Mouse (Mus musculus): Measurements from ENCODE around the gene Rsrc2.
"Not testable (repeated sequence)": the region's sequence is repeated elsewhere in the genome, so short reads cannot be mapped to it uniquely, and the experiment has no call there.

GRCm38 (mm10) chr5:123723816-123724215 lies 25.4 kb downstream of the Rsrc2 start:
- not testable (repeated sequence) for TF ChIP-seq CTCF, POLR2A (IDR thresholded peaks at IDR 0.05; ENCODE audit: insufficient read depth, low read depth, low read length)

Data from olfactory bulb, adult 2 months (tissue).